Mouse (Mus musculus) cerebellum, postnatal 36 days (tissue): ENCODE measurements around the gene Ccdc149.
A peak's percentile ranks its signal among the peaks of the same experiment; 100 is the strongest.

Experiments
- DNase-seq, 2 experiments: peaks; one replicate each; pipeline ENCODE4 v3.0.0; 2021 to 2022; ENCODE audit warnings: mixed read lengths in 2 of 2

Gene Ccdc149

DNA sequence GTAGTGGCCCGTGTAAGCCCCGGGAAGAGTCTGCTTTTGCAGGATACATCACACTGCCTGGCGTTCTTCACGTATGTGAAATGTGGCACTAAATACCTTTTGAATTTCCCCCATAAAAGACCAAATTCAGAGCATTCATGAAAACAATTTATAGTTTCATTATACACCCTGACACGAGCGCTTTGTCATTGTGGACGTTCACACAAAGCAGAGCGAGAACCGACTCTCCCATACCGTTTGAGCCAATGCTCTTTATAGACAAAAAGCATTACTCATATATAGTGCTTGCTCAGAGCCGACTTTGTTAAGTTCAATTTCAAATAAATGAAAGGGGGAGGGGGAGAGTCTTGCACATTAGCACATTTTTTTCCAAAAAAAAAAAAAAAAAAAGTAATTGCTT lies 31.0 kb downstream of the Ccdc149 start:
- DNase-seq = no peak

DNA sequence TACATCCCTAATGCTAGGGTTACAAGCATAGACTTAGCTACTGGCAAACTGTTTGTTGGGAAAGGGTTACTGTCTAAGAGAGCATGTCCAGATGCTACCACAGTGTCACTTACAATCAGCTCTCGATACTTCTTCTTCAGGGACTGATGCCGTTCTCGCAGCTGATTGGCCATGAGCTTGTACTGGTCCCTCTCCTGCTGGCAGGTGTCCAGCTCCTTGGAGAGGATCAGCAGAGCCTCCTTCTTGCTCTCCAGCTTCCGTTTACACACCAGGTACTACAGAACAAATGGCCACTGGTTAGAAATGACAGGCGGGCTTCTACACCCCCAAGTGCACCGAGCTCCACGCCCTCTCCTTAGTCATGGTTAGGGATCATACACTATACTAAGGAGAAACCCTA lies 32.4 kb downstream of the Ccdc149 start:
- peak; percentile 6 to 9 for DNase-seq

DNA sequence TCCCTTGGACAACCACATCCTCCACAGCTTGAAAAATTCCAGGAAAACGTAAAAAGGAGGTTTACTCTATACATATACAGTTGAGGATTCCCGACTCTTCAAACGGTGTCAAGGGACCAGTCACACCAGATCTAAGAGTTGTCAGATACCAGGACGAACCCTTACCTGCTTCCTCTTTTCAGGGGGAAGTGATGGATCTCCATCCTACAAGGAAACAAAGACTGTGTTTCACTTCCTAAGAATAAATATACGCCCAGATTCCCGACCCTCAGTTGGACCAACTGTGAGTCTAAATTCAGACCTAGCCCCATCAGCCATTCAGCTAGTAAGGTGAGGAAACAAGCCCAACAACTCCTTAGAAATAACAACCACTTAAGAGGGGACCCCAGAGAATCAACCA lies 35.8 kb downstream of the Ccdc149 start:
- DNase-seq = no peak

- DNase-seq = no peak
Measured at GRCm38 (mm10) chr5:52431276-52431844, 40.0 kb downstream of the Ccdc149 start.

DNA sequence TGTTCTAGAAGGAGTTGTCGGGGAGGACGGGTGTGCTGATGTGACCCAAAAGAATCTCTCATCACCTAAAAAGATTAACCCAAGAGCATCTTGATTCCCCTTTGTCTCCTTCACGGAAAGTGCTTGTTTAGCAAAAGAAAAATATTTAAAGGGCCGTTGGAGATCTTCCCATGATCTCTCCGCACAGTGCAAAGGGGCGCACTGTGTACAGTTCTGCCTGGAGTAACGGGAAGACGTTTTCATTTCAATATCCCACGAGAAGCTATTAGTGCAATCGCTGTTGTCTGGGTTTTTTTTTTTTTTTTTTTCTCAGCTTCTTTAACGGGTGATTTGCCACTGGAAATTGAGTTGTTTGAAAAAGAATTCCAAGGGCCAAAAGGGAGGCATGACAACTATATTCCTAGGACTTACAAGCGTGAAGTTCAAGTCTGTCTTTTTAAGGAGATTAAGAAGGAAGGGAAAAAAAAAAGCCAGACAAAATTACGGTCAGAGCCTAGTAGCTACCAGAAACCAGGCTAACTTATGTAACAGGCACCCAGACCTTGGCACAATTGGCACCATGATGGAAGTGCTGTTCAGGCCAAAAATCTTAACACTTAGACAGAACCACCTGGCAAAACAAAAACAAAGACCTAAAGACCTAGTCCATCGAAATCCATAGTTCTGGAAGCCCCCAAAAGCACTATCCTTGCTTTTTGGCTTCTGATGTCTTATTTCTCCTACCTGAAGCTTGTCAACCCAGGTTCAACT lies 41.4 kb downstream of the Ccdc149 start:
- DNase-seq = no peak

GRCm38 (mm10) chr5:52428613-52429012 lies 42.7 kb downstream of the Ccdc149 start:
- DNase-seq = no peak

DNA sequence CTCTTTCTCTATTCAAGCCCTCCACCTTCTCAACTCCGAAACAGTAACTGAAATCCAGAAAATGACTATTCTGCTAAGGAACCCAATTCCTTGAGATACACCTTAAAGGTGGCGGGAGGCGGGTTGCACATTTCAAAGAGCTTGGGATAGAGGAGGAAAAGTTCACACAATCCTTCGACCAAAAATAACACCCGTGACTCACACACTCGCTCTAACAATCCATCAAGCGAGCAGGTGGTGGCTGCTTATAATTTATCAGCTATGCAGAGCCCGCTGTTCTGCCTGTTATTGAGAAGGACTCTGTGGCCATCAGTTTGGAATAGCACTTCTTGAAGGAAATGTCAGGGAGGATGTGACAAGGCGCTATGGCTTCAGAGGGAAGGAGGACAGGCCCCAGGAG lies 45.5 kb downstream of the Ccdc149 start:
- DNase-seq = no peak

- DNase-seq = no peak
Measured at GRCm38 (mm10) chr5:52423893-52424292, 47.4 kb downstream of the Ccdc149 start.

DNA sequence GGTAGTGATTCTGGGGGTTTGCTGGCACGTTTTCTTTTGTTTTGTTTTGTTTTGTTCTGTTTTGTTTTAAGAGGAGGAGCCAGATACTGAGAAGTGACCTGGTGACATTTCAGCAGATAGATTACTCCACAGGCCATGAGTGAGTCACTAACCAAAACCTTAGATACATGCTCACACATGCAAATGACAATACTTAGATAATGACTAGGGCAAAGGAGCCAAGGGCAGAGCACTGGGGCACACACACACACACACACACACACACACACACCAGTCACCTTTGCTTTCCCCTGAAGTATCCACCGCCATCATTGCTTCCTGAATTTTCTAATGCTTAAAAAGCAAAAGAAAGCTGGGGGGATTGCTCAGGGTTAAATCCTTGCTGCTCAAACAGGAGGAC lies 54.8 kb downstream of the Ccdc149 start:
- DNase-seq = no peak

- peak; percentile 54 for DNase-seq
Measured at GRCm38 (mm10) chr5:52415917-52416316, 55.4 kb downstream of the Ccdc149 start.

GRCm38 (mm10) chr5:52415193-52415592 lies 56.1 kb downstream of the Ccdc149 start:
- DNase-seq = no peak

DNA sequence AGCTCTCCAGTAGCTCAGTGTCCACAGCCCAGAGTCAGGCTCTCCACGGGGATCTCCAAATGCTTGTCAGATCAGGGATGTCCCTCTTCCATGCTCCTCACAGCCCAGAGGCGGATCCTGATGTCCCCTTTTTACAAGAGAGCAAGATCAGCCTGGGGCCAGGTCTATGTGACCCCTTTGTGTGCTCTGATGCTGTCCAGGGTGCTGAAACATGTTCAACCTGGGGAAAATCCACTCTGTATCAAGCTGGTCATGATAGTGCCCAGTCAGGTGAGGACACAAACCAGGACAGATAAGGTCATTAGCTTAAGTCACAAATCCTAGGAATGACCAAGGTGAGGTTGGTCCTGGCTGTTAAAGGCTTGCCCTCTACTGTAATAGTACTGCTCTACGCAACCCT lies 59.8 kb downstream of the Ccdc149 start:
- DNase-seq = no peak

DNA sequence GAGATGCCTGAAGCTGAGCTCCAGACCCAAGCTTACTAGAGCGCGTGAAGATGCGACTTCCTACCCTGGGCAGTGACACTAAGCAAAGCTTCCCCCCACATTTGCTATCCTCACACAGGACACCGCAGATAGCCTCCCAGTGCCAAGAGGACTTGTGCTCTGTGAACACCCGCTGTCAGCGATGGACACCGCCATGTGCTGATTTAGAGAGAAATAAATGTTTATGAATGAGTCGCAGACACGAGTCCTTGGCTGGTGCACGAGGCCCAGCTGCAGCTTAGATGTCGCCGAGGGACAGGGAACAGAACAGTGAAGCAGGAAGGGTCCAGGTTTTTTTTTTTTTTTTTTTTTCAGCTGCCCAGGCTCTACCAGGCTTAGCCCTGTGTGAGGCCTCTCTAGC lies 61.1 kb downstream of the Ccdc149 start:
- peak in 1 of 2 experiments; percentile 14 for DNase-seq

DNA sequence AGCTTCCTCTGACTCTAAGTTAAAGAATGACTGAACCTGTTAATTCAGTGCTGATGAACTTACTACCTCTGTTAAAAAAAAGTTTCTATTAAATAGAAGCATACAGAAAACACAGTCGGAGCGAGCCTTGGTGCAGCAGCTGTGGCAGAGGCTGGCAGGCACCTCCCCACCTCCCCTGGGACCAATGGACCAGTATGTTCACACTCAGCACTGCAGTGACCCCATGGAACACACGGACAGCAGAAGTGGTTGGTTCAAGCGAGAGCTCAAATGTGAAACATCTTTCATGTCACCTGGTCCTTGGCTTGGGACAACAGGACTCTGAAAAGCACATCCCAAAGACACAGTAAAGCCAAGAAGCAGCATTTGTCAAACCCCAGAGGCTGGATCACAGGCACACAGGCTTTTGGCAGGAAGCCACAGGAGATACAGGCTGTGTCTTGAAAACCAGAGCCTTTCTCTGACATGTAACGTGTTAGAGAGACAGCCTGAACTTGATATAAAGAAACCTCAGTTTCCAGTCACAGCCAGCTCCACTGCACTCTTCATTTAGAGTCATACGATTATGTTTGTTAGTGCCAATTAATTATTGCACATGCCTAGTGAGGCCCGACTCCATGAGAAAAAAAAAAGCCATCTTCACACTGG lies 62.5 kb downstream of the Ccdc149 start:
- DNase-seq = peak; percentile 29 to 42

DNA sequence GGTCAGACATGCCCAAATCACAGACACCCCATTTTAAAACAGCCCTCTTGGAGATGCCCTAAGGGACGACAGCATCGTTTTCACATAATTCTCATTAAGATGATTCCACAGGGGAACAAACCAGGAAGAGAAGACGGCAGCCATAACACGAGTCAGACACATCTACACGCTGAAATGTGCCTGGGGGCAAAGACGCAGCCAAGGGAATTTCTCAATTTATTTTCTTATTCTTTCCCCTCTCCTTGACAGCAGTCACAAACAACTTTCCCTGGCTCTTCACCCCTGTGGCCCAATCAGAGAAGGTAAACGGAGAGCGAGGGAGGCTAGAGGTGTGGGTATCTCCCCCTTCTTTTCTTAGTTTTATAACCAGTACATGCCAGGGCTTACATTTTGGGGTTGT lies 66.9 kb downstream of the Ccdc149 start:
- no peak for DNase-seq

GRCm38 (mm10) chr5:52393756-52394155 lies 77.6 kb downstream of the Ccdc149 start:
- no peak for DNase-seq

DNA sequence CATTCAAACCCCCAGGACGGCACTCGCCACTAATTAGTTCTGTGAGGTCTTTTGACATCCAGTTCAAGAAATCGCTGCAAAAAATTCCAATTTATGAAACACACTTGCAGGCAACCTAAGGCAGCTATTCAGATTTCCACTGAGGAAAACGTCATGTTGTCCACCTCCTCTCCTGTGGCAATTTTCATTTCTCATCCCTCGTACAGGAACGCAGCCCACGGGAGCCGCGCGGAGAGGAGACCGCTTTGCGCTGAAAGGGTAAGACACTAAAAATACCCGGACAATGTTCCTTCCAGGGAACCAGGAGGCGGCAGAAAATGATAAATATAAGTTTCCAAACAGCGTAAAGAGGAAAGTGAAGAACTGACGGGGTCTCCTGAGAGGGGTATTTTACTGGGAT lies 79.8 kb downstream of the Ccdc149 start:
- DNase-seq = no peak

- DNase-seq = no peak
Measured at GRCm38 (mm10) chr5:52390381-52390780, 80.9 kb downstream of the Ccdc149 start.

GRCm38 (mm10) chr5:52388092-52388749 lies 83.1 kb downstream of the Ccdc149 start:
- no peak for DNase-seq

- DNase-seq = no peak
Measured at GRCm38 (mm10) chr5:52386016-52386415, 85.3 kb downstream of the Ccdc149 start.

- no peak for DNase-seq
Measured at GRCm38 (mm10) chr5:52383748-52384147, 87.6 kb downstream of the Ccdc149 start.

- no peak for DNase-seq
Measured at GRCm38 (mm10) chr5:52382837-52383236, 88.5 kb downstream of the Ccdc149 start.

DNA sequence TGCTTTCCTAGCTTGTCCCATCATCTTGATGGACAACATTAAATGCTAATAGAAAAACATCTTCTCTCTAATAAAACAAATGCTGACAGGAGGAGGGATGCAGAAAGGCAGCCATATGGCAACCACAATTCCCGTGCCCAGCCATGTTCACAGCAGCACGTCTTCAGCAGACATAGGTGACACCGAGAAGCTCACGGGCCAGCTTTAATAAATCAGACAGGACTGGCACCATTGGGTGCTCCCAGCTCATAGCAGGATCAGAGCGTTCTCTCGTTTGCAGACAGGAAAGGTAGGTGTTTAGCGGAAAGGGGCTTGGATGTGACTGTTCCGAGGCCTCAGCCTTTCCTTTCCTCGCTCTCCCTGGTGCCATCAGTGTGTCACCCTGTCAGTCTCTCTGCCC lies 95.5 kb downstream of the Ccdc149 start:
- DNase-seq = no peak

DNA sequence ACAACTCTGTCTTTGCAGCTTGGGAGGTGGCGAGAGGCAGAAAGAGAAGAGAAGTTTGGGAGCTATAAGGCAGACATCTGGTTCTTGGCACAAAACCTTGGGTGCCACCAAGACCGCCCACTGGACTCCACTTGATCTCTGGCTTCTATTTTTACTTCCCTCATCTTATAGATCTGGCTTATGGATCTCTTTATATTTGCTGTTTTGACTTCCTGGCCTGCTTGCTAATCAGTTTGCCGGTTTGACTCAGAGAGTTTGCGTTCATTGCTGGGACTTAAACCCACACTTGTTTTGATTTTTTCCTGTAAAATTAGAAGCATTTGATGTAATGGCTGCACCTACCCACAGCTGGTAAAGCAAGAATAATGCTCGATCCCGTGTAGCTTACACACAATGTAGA lies 100.4 kb downstream of the Ccdc149 start:
- DNase-seq = no peak
